Mouse (Mus musculus) cerebellum, adult 2 months (tissue): ENCODE measurements around the gene 4930519P11Rik.

Experiments used
- CTCF ChIP-seq: fragments of 200-500 bp; IDR thresholded peaks from 2 replicates; pipeline ENCODE4 v1.5.1; 2011; ENCODE audit warnings: low read depth, mild to moderate bottlenecking, control low read depth, low read length, moderate library complexity, borderline replicate concordance; ENCODE audit not compliant: insufficient read depth
- POLR2A ChIP-seq: fragments of 200-500 bp; IDR thresholded peaks from 2 replicates; pipeline ENCODE4 v1.6.1; 2011; ENCODE audit warnings: low read length, control low read depth, borderline replicate concordance; ENCODE audit not compliant: insufficient read depth

GRCm38 (mm10) chr2:154603638-154604153 is 9.5 kb downstream of the 4930519P11Rik start, which contains the start of gene Pxmp4:
- TF ChIP-seq CTCF (no peak), POLR2A (peak; percentile 64; the same call in 1 of the 2 replicates)
